Mouse (Mus musculus) liver, adult 2 months (tissue): Measurements from ENCODE around the gene Crabp2. TPM values are rescaled to one million over a fixed set of nuclear protein-coding genes. Genes with fewer than 3 reads are reported as not detected.

Experiments used
- DNase-seq: peaks from one replicate; pipeline ENCODE4 v3.0.0-alpha.2; 2011; ENCODE audit warnings: low read depth, low spot score; ENCODE audit errors: extremely low read depth
- H3K27ac ChIP-seq: fragments of 200-500 bp; replicated peaks from 2 replicates; pipeline ENCODE4 v1.5.1; 2012; ENCODE audit warnings: low read depth, mild to moderate bottlenecking, control low read depth, inconsistent platforms, low read length; ENCODE audit not compliant: insufficient read depth
- H3K27me3 ChIP-seq: fragments of 200-500 bp; 2 replicates; pipeline ENCODE4 v1.6.1; 2012; ENCODE audit warnings: mild to moderate bottlenecking, moderate library complexity, low read length, inconsistent platforms; ENCODE audit not compliant: control insufficient read depth, insufficient read depth
- H3K36me3 ChIP-seq: fragments of 200-500 bp; 2 replicates; pipeline ENCODE4 v1.6.1; 2012; ENCODE audit warnings: low read length, inconsistent platforms; ENCODE audit not compliant: control insufficient read depth, insufficient read depth
- H3K4me1 ChIP-seq: fragments of 200-500 bp; 2 replicates; pipeline ENCODE4 v1.6.1; 2011; ENCODE audit warnings: low read length; ENCODE audit not compliant: control insufficient read depth, insufficient read depth
- H3K4me3 ChIP-seq: fragments of 200-500 bp; 2 replicates; pipeline ENCODE4 v1.5.1; 2011; ENCODE audit warnings: low read depth, mild to moderate bottlenecking, control low read depth, low read length, moderate library complexity; ENCODE audit not compliant: insufficient read depth
- H3K79me2 ChIP-seq: fragments of 200-500 bp; 2 replicates; pipeline ENCODE4 v1.6.1; 2012; ENCODE audit warnings: inconsistent platforms, mild to moderate bottlenecking, low read length, moderate library complexity; ENCODE audit not compliant: control insufficient read depth, insufficient read depth
- H3K9ac ChIP-seq: fragments of 200-500 bp; 2 replicates; pipeline ENCODE4 v1.6.1; 2012; ENCODE audit warnings: low read depth, mild to moderate bottlenecking, control low read depth, inconsistent platforms, low read length
- CTCF ChIP-seq: fragments of 200-500 bp; IDR thresholded peaks from 2 replicates; pipeline ENCODE4 v1.5.1; 2011; ENCODE audit warnings: low read depth, low read length, control low read depth
- POLR2A ChIP-seq: fragments of 200-500 bp; IDR thresholded peaks from 2 replicates; pipeline ENCODE4 v1.6.1; 2011; ENCODE audit warnings: low read length, control low read depth; ENCODE audit not compliant: insufficient read depth; ENCODE audit errors: extremely low read depth
- WGBS: fragments of 180-500 bp; shearing (Covaris S2); methylation state at CpG from one replicate; pipeline ENCODE4 v1.1.7; 2018; 5-methylcytosine and 5-hydroxymethylcytosine counted together
- polyA plus RNA-seq: library from polyadenylated mRNA; depleted of rRNA; stranded (reverse); fragments of >200 nt; gene quantifications from 2 replicates; pipeline ENCODE4 v1.2.3, GENCODE M21; 2012
- total RNA-seq: library from RNA; depleted of rRNA; stranded (reverse); fragments of >200 nt; gene quantifications from 2 replicates; pipeline ENCODE4 v1.2.3, GENCODE M21; 2014

The Crabp2 gene
- total and polyA plus RNA-seq, 2 experiments, result not detected

DNA sequence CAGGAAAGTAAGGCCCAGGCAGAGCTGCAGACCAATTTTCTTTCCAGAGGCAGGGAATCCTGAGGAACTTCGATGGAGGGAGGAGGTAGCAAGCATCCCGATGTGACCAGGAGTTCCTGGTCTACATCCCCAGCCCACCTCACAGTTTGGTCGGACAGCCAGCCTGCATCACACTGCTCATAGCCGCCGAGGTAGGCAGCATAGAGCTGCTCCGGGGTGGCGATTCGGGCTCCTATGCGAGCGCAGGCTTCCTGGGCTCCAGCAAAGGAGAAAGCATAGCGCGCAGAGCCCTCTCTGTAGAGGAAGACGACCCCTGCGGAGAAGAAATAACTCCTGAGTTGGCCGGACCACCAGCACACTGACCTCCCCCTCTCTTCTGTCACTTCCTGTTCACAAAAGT lies 47.9 kb downstream of the Crabp2 start:
- H3K36me3 ChIP-seq, result no peaks in the 10 kb centered on the region
- H3K27ac ChIP-seq, result no peak overlapping the region
- no peaks in the 10 kb centered on the region for H3K4me1 ChIP-seq
- 6% methylated on average over 15 of the region's 15 CpGs for WGBS
- peaks cover 26% of the 10 kb centered on the region for H3K27me3 ChIP-seq
- no peak overlapping the region for H3K4me3 ChIP-seq
- no peaks in the 10 kb centered on the region for H3K79me2 ChIP-seq
- DNase-seq, result no peak
- no peak overlapping the region for H3K9ac ChIP-seq
- TF ChIP-seq CTCF (no peak), POLR2A (no peak)

DNA sequence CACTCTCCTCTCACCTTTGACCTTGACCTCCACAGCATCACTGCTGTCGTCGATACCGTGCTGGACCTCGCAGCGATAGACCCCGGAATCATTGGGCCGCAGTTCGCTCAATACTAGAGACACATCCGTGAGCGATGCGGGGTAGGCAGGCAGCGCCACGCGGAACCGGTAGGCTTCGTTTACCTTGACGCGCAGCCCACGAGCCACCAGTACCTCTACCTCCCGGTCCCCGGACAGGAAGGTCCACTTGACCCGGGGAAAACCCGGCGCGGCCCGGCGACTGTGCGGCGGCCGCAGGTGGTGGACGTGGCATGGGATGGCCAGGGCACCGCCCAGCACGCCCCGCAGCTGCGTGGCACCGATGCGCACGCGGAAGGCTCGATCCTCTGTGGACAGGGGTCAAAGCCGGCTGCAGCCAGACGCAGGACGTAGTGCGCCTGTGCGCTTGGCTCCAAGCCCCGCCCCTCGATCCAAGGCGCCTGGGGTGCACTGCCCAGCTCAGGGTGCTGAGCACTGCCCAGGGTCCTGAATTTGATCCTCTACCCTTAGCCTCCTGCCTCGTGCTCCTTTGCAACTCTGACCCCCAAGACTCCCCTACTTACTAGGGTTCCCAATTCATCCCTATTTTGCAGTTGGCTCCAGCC lies 48.6 kb downstream of the Crabp2 start:
- peak overlapping the region; percentile 20; the same call in 1 of the 2 replicates for H3K4me3 ChIP-seq
- H3K4me1 ChIP-seq, result no peaks in the 10 kb centered on the region
- no peaks in the 10 kb centered on the region for H3K79me2 ChIP-seq
- WGBS, result 1% methylated on average over 49 of the region's 49 CpGs
- no peak overlapping the region for H3K27ac ChIP-seq
- no peaks in the 10 kb centered on the region for H3K36me3 ChIP-seq
- H3K9ac ChIP-seq, result no peak overlapping the region
- peaks cover 26% of the 10 kb centered on the region for H3K27me3 ChIP-seq
- no peak for DNase-seq
- TF ChIP-seq POLR2A (no peak), CTCF (no peak)

DNA sequence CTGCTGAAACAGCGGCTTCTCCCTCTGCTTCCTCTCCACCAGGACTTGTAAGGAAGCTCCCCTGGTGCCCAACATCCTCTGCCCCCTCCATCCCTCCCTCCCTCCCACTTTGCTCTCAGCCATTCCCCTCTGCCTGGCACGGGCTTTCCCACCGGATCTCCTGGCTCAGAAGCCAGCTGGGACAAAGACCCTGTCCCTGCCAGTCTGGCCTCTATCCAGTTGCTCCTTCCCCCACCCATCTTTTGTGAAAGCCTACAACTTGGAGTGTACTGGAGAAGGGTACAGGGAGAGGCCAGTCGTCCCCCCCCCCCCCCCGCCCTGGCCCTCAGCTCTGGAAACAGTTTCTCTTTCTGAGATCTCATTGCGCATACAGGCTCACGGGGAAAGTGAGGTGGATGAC lies 50.3 kb downstream of the Crabp2 start:
- no peak for DNase-seq
- TF ChIP-seq POLR2A, result no peak
- no peak for TF ChIP-seq CTCF
- Histone ChIP-seq H3K9ac (no peak overlapping the region), H3K27me3 (peaks cover 26% of the 10 kb centered on the region), H3K79me2 (no peaks in the 10 kb centered on the region), H3K4me3 (no peak overlapping the region), H3K4me1 (no peaks in the 10 kb centered on the region), H3K27ac (no peak overlapping the region), H3K36me3 (no peaks in the 10 kb centered on the region)
- WGBS, result 4% methylated on average over 7 of the region's 7 CpGs

DNA sequence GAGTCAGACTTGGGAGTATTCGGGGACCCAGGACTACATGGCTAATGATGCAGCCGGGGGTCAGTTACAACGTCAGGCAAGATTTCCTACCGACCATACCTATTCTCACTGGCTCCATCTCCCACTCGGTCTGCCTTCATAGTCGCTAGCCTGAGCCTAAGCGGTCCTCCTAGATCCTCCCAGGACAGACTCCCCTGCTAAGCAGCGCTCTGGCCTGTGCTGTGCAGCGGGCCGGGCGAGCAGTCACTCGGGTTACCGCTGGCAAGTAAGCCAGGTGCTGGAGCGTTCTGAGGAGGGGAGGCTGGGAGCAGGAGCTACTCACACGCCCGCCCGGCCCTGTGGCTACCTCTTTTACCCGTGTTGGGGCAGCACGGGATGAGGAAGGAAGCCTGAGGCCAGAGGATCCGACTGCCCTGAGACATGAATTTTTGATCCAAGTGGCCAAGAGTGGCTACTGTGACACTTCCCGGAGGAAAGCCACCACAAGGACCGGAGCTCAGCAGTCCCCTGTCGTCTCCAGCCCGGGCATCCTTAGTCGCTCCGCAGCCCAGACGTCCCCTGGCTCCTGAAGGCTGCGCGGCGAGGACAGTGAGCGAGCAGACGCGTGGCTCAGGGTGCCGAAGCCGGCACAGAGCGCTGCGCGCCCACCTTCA lies 50.9 kb downstream of the Crabp2 start:
- WGBS, result 3% methylated on average over 38 of the region's 38 CpGs

DNA sequence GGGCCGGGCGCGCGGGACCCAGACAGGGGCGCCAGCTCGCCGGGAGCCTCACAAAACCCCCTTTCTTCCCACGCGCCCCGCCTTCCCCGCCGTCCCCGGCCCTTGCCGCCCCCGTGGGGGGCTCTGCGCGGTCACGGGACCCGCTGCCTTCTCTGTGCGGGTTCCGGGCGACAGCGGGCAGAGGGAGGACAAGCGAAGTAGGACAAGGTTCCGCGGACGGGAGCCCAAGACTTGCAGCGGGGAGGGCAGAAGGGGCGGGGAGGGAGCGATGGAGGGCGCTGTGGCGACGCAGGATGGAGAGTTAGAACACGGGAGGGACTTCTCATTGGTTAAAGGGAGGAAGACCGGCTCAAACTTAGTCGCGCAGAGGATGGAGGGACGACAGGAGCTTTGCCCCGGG lies 51.7 kb downstream of the Crabp2 start, which contains the start of gene Bcan:
TSS of gene Bcan (minus strand) at position 50 of the 400 bp plus-strand sequence.
- Histone ChIP-seq H3K4me1 (no peaks in the 10 kb centered on the region), H3K79me2 (no peaks in the 10 kb centered on the region), H3K4me3 (peak within 1 kb of the TSS; percentile 17; the same call in 1 of the 2 replicates), H3K27ac (no peak within 1 kb of the TSS), H3K36me3 (no peaks in the 10 kb centered on the region), H3K27me3 (peaks cover 26% of the 10 kb centered on the region), H3K9ac (no peak within 1 kb of the TSS)
- 2% methylated on average over 34 of the region's 39 CpGs for WGBS
- DNase-seq, result no peak
- no peak for TF ChIP-seq CTCF
- TF ChIP-seq POLR2A, result no peak

More for the DNA sequence above, 50.9 kb downstream of the Crabp2 start:
- Histone ChIP-seq H3K36me3 (no peaks in the 10 kb centered on the region), H3K79me2 (no peaks in the 10 kb centered on the region), H3K9ac (no peak overlapping the region), H3K27ac (no peak overlapping the region), H3K4me3 (no peak overlapping the region; the same call in 1 of the 2 replicates), H3K4me1 (no peaks in the 10 kb centered on the region), H3K27me3 (peaks cover 26% of the 10 kb centered on the region)
- DNase-seq, result no peak
- no peak for TF ChIP-seq POLR2A
- TF ChIP-seq CTCF, result no peak
